Mouse (Mus musculus) stomach, embryonic 16.5 days (tissue): ENCODE measurements at regions not wholly inside any gene's neighbourhood (a gene's known extent, or its start where the extent isn't known, plus 50 kb on each side); places are given as distances from the start of the nearest gene placed in this dataset.

ENCODE experiments used
- ATAC-seq: fragments of 200-750 bp; cut with Nextera tagmentation; 2 replicates; pipeline ENCODE4 v1.8.0; 2017; ENCODE audit warnings: moderate number of reproducible peaks, moderate TSS enrichment; ENCODE audit not compliant: insufficient read depth, low FRiP score
- H3K27ac ChIP-seq: fragments of 300-500 bp; sonication (generic); 2 replicates; pipeline ENCODE4 v1.5.1; 2014; ENCODE audit warnings: low read length
- H3K27me3 ChIP-seq: fragments of 300-500 bp; sonication (generic); 2 replicates; pipeline ENCODE4 v1.6.1; 2014; ENCODE audit warnings: low read length, control low read depth, mixed read lengths; ENCODE audit not compliant: control insufficient read depth, insufficient read depth
- H3K36me3 ChIP-seq: fragments of 300-500 bp; sonication (generic); 2 replicates; pipeline ENCODE4 v1.6.1; 2014; ENCODE audit warnings: low read length; ENCODE audit not compliant: control insufficient read depth, insufficient read depth
- H3K4me1 ChIP-seq: fragments of 300-500 bp; sonication (generic); 2 replicates; pipeline ENCODE4 v1.6.1; 2014; ENCODE audit warnings: low read length, control low read depth, mixed read lengths; ENCODE audit not compliant: control insufficient read depth, insufficient read depth
- H3K4me2 ChIP-seq: fragments of 300-500 bp; sonication (generic); 2 replicates; pipeline ENCODE4 v1.6.1; 2014; ENCODE audit warnings: low read depth, low read length, mixed read lengths
- H3K4me3 ChIP-seq: fragments of 300-500 bp; sonication (generic); replicated peaks from 2 replicates; pipeline ENCODE4 v1.5.1; 2014; ENCODE audit warnings: mild to moderate bottlenecking, low read length
- H3K9ac ChIP-seq: fragments of 300-500 bp; sonication (generic); 2 replicates; pipeline ENCODE4 v1.6.1; 2014; ENCODE audit warnings: low read length
- H3K9me3 ChIP-seq: fragments of 300-500 bp; sonication (generic); replicated peaks from 2 replicates; pipeline ENCODE4 v1.6.1; 2016; ENCODE audit warnings: low read length, control low read depth; ENCODE audit not compliant: control insufficient read depth
- WGBS: fragments of 180-500 bp; shearing (Covaris S2); extraction: QIAGEN DNeasy Blood & Tissue Kit; methylation state at CpG from one replicate; pipeline ENCODE4 v1.1.7; 2014; 5-methylcytosine and 5-hydroxymethylcytosine counted together

DNA sequence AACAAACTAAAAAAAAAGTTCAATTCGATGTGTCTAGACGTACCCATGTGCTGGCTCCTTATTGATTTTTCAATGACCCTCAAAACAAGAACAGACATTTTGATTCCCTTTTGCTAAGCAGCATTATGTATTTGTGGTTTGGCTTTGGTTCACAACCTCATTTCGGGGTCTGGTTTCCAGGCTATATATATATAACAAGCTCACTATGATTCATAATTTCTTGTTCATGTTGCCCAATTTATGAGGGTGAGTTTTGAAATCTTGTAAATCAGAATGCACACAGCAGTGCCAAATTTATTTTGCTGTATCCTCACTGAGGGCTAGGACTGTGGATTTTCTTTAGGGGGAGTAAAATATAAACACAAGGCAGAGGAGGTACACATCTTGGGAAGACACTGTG lies 177.0 kb downstream of the Calcrl start:
- 81% methylated on average over 3 of the region's 3 CpGs for WGBS
- Histone ChIP-seq H3K27ac (no peak overlapping the region), H3K4me3 (no peak overlapping the region), H3K36me3 (no peaks in the 10 kb centered on the region), H3K9ac (no peak overlapping the region), H3K4me1 (no peaks in the 10 kb centered on the region), H3K4me2 (no peak overlapping the region), H3K27me3 (no peaks in the 10 kb centered on the region), H3K9me3 (no peaks in the 10 kb centered on the region)
- ATAC-seq, result no peak

DNA sequence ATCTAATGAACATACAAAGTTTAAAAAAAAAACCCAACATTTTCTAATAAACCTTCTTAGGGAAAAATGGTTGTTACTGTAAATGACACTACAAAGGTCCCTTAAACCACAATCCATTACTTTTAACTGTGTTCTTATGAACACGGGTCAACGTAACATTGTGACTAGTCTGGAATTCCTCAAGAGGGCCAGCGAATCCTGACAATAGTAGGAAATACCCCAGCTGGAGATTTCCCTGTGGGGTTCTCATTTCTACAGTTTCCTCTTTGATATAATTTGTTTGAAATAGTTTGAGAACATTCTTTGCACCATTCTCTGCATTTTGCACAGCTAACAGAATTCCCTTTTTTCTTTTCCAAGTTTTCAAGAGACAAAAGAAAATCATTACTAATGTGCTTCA lies 175.3 kb downstream of the Calcrl start:
- H3K4me1 ChIP-seq, result no peaks in the 10 kb centered on the region
- WGBS, result 35% methylated on average over 3 of the region's 3 CpGs
- H3K27me3 ChIP-seq, result no peaks in the 10 kb centered on the region
- no peak overlapping the region for H3K4me2 ChIP-seq
- no peak overlapping the region for H3K4me3 ChIP-seq
- ATAC-seq, result no peak
- H3K9ac ChIP-seq, result no peak overlapping the region
- no peak overlapping the region for H3K27ac ChIP-seq
- H3K9me3 ChIP-seq, result no peaks in the 10 kb centered on the region
- H3K36me3 ChIP-seq, result no peaks in the 10 kb centered on the region

DNA sequence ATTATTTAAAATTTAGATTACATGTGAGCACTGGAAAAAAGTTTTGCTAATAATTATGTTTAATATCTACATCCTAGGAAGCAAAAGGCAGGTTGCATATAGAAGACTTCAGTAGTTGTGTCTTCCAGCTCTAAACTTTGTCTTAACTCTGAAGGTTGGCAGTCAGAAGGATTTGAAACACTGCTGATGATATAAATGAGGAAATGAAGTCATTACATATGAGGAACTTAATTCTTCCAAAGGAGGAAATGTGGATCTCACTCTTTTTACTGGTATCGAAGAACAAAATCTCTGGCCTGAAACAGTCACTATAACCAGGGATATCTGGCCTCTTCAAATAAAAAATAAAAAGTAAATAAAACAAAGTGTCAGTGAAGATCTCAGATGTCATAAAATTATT lies 173.1 kb downstream of the Calcrl start:
- H3K36me3 ChIP-seq, result no peaks in the 10 kb centered on the region

DNA sequence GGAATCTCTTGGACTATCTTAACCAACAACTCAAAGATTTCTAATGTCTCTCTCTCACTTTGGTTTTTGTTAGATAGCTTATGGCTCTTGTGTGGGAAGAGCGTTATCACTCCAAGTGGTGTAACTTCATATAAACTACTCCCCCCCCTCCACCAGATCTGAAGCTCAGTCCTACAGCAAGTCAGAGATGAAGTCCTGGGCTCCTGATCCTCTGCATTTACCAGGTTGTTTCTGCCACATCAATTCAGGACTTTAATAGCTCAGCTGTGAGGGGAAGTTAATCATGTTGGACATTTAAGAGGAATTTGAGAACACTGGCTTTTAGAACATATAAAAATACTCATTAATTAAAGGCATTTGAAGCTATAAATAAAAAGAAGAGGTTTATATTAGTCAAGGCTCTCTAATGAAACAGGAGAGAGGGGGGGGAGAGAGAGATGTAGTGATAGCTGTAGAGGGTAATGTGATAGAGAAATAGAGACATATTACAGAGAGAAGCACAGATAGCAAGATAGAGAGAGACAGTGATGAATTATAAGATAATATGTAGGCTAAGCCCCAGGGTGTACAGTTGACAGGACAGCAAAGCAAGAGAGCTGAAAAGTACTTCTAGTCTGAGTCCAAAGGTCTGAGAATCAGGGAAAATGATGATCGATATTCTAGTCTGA lies 166.7 kb downstream of the Calcrl start:
- no peak for ATAC-seq
- no peaks in the 10 kb centered on the region for H3K36me3 ChIP-seq
- H3K4me2 ChIP-seq, result no peak overlapping the region
- no peak overlapping the region for H3K27ac ChIP-seq
- H3K9ac ChIP-seq, result no peak overlapping the region
- 76% methylated on average over 2 of the region's 2 CpGs for WGBS
- no peak overlapping the region for H3K4me3 ChIP-seq
- H3K9me3 ChIP-seq, result no peaks in the 10 kb centered on the region
- no peaks in the 10 kb centered on the region for H3K27me3 ChIP-seq
- no peaks in the 10 kb centered on the region for H3K4me1 ChIP-seq

More for the DNA sequence above, 173.1 kb downstream of the Calcrl start:
- H3K27ac ChIP-seq, result no peak overlapping the region
- no peak for ATAC-seq
- H3K9ac ChIP-seq, result no peak overlapping the region
- no peaks in the 10 kb centered on the region for H3K4me1 ChIP-seq
- no peak overlapping the region for H3K4me2 ChIP-seq
- H3K9me3 ChIP-seq, result no peaks in the 10 kb centered on the region
- WGBS, result 79% methylated on average over 1 of the region's 1 CpGs
- no peak overlapping the region for H3K4me3 ChIP-seq
- no peaks in the 10 kb centered on the region for H3K27me3 ChIP-seq

DNA sequence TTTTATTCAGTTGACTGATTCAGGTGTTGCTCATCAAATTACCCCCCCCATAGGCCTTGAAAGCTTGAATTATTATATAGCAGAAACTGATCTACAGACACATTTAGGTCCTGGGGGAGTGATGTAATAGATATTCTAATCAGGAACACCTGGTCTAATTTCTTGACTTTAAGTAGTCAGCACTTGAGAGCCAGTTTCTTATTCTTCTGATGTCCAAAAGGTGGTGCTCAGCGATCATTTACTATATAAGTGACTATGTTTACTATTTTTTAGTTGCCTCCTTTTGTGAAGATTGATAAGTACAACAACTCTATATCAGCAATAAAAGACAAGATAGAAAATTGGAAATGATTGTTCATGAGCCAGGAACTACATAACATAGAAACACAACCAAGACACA lies 166.0 kb downstream of the Calcrl start:
- H3K4me2 ChIP-seq, result no peak overlapping the region
- H3K4me1 ChIP-seq, result no peaks in the 10 kb centered on the region
- WGBS, result 84% methylated on average over 1 of the region's 1 CpGs
- H3K36me3 ChIP-seq, result no peaks in the 10 kb centered on the region
- H3K27me3 ChIP-seq, result no peaks in the 10 kb centered on the region
- no peak overlapping the region for H3K4me3 ChIP-seq
- no peak overlapping the region for H3K9ac ChIP-seq
- H3K27ac ChIP-seq, result no peak overlapping the region
- H3K9me3 ChIP-seq, result no peaks in the 10 kb centered on the region
- no peak for ATAC-seq

DNA sequence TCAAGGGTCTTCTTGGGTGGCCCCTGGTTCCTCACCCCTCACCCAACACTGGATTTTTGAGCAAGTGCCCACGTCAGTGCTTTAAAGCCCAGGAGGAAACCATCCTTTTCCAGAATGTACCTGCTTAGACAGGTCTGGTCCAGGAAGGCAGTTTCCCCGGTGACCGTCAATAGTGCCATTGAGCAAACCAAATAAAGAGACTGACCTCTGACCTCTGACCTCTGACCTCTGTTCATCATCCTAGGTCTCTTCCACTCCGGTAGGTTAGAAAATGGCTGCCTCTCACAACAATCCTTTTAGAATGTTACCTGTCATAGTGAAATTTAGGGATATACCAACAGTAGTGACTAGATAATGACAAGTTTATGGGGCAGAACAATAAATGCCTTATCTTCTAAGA lies 164.5 kb downstream of the Calcrl start:
- no peak for ATAC-seq
- Histone ChIP-seq H3K9me3 (no peaks in the 10 kb centered on the region), H3K4me2 (no peak overlapping the region), H3K36me3 (no peaks in the 10 kb centered on the region), H3K27me3 (no peaks in the 10 kb centered on the region), H3K9ac (no peak overlapping the region), H3K27ac (no peak overlapping the region), H3K4me1 (no peaks in the 10 kb centered on the region), H3K4me3 (no peak overlapping the region)
- 70% methylated on average over 4 of the region's 4 CpGs for WGBS

DNA sequence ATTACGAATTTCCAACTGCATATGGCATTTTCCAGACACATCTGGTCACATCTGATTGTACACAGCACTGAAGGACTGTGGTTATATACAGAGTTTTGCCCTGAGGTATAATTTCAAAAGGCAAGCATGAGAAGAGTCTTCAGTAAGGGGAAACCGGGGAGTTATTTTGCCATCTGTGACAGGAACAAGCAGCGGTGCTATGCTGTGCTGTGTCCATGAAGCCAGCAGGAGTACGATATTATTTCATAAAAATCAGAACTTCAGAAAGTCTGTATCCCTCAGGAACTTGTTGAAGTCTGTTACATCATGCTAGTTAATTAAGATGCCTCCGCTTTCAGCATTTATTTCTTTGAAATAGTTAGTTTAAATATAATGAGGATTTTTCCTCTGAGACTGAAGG lies 163.7 kb downstream of the Calcrl start:
- ATAC-seq, result no peak

DNA sequence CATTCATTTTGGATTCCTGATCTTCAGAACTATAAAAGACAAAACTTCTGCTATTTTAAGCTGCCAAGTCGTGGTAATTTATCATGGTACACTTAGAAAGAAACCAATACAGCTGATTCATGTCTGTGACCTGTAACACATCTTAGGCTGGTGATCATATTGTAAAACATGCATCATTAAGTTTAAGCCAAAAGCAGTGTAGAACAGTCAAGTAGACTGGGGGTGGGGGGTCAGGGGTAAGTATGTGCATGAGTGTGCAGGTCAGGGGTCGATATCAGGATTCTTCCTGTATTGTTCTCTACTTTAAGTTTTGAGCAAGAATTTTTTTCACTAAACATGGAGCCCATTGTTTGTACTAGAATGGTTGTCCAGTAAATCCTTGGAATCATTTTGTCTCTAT lies 160.7 kb downstream of the Calcrl start:
- Histone ChIP-seq H3K9me3 (no peaks in the 10 kb centered on the region), H3K27me3 (no peaks in the 10 kb centered on the region), H3K27ac (no peak overlapping the region), H3K36me3 (no peaks in the 10 kb centered on the region), H3K9ac (no peak overlapping the region), H3K4me1 (no peaks in the 10 kb centered on the region), H3K4me2 (no peak overlapping the region), H3K4me3 (no peak overlapping the region)
- no peak for ATAC-seq
- 57% methylated on average over 2 of the region's 2 CpGs for WGBS

More for the DNA sequence above, 163.7 kb downstream of the Calcrl start:
- H3K9ac ChIP-seq, result no peak overlapping the region
- H3K4me1 ChIP-seq, result no peaks in the 10 kb centered on the region
- H3K27ac ChIP-seq, result no peak overlapping the region
- H3K27me3 ChIP-seq, result no peaks in the 10 kb centered on the region
- no peak overlapping the region for H3K4me2 ChIP-seq
- H3K36me3 ChIP-seq, result no peaks in the 10 kb centered on the region
- WGBS, result 93% methylated on average over 5 of the region's 5 CpGs
- H3K9me3 ChIP-seq, result no peaks in the 10 kb centered on the region
- H3K4me3 ChIP-seq, result no peak overlapping the region

DNA sequence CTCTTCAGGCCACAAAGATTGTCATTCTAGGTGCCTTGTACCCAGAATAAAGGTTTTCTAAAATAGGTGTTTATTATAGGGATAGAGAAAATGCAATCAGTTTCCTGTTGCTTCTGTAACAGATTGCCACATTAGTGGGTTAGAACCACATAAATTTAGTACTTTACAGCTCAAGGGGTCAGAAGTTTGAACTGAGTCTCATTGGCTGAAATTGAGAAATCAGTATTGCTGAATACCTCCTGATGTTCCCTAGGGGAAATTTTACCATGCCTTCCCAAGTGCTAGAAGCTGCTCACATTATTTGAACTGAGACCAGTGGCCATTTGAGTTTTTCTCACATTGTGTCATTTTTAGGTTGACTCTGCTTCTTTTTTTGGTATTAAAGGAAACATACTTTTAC lies 160.2 kb downstream of the Calcrl start:
- no peaks in the 10 kb centered on the region for H3K27me3 ChIP-seq
- H3K27ac ChIP-seq, result no peak overlapping the region
- no peak overlapping the region for H3K4me3 ChIP-seq
- ATAC-seq, result no peak
- no peak overlapping the region for H3K9ac ChIP-seq
- no peaks in the 10 kb centered on the region for H3K4me1 ChIP-seq
- no peak overlapping the region for H3K4me2 ChIP-seq
- H3K36me3 ChIP-seq, result no peaks in the 10 kb centered on the region
- no peaks in the 10 kb centered on the region for H3K9me3 ChIP-seq

DNA sequence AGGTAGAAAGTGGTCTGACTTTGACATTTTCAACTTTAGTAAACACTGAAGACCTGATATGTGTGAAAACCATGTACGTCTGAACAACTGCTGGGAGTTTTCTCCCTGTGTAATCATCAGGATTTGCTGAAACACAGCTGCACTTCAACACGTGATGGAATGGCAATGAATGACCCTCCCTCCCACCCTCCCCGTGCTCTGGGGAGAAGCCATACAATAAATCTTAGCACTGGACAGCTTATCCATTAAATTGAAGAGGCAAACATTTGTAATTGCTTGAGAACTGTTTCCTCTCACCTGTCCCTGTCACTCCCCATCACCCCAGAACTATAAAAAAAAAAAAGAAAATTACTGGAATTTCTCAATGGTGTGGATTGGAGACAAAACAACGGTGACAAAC lies 159.1 kb downstream of the Calcrl start:
- no peak overlapping the region for H3K9ac ChIP-seq
- H3K4me2 ChIP-seq, result no peak overlapping the region
- WGBS, result 9% methylated on average over 4 of the region's 4 CpGs
- no peaks in the 10 kb centered on the region for H3K4me1 ChIP-seq
- no peaks in the 10 kb centered on the region for H3K36me3 ChIP-seq
- no peaks in the 10 kb centered on the region for H3K9me3 ChIP-seq
- ATAC-seq, result no peak
- no peaks in the 10 kb centered on the region for H3K27me3 ChIP-seq
- no peak overlapping the region for H3K4me3 ChIP-seq
- no peak overlapping the region for H3K27ac ChIP-seq
